Mouse (Mus musculus): ENCODE results near the gene Pcbp3. TPM values are rescaled to one million over a fixed set of nuclear protein-coding genes. Genes with fewer than 3 reads are reported as not detected.

The Pcbp3 gene
- polyA plus RNA-seq, 1 experiment from 2014 or later: 43.5 TPM

GRCm38 (mm10) chr10:76906434-76906833 is 55.3 kb downstream of the Pcbp3 start:
- H3K36me3 ChIP-seq: no peaks in the 10 kb centered on the region
- no peaks in the 10 kb centered on the region for H3K27me3 ChIP-seq (replicated peaks)
- peak overlapping the region; percentile 27; the same call in 1 of the 2 replicates for H3K27ac ChIP-seq
- peak overlapping the region; percentile 41 for H3K4me2 ChIP-seq (replicated peaks)
- WGBS: 47% methylated on average over 10 of the region's 10 CpGs
- no peak overlapping the region for H3K4me3 ChIP-seq (replicated peaks)
- peak; percentile 68 for ATAC-seq
- H3K4me1 ChIP-seq (replicated peaks): peaks cover 27% of the 10 kb centered on the region
- no peaks in the 10 kb centered on the region for H3K9me3 ChIP-seq
- H3K9ac ChIP-seq: no peak overlapping the region

GRCm38 (mm10) chr10:76905935-76906341 is 55.7 kb downstream of the Pcbp3 start:
- Histone ChIP-seq H3K27ac (peak overlapping the region; percentile 63; the same call in 1 of the 2 replicates), H3K27me3 (replicated peaks) (no peaks in the 10 kb centered on the region), H3K4me1 (replicated peaks) (peaks cover 27% of the 10 kb centered on the region), H3K4me3 (replicated peaks) (no peak overlapping the region), H3K9ac (no peak overlapping the region), H3K9me3 (no peaks in the 10 kb centered on the region), H3K36me3 (no peaks in the 10 kb centered on the region), H3K4me2 (replicated peaks) (peak overlapping the region; percentile 41)
- 39% methylated on average over 14 of the region's 14 CpGs for WGBS
- ATAC-seq: peak; percentile 72

- Histone ChIP-seq H3K4me1 (replicated peaks) (peaks cover 27% of the 10 kb centered on the region), H3K4me2 (replicated peaks) (no peak overlapping the region; the same call in 1 of the 2 replicates), H3K27ac (peak overlapping the region; percentile 77), H3K27me3 (replicated peaks) (no peaks in the 10 kb centered on the region), H3K9ac (no peak overlapping the region), H3K9me3 (no peaks in the 10 kb centered on the region), H3K4me3 (replicated peaks) (no peak overlapping the region), H3K36me3 (no peaks in the 10 kb centered on the region)
- 37% methylated on average over 3 of the region's 3 CpGs for WGBS
- no peak for ATAC-seq
These were observed 58.0 kb downstream of the Pcbp3 start for GRCm38 (mm10) chr10:76903694-76904093.

DNA sequence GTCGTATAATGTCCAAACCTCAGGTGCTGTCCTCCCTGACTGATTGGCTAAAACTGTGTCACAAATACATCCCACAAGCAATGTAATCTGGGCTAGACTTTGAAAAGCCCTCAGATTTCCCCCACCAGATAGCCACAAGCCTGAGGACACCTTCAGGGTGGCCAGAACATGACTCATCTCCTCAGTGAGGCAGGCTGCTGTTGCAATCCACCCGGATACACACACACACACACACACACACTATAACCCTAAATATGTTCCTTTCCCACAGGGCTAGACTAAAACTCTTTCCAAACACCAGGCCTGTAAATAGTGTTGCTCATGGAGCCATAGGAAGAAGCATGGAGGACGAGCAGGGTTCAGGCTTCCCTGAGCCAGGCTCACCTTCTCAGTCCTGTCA is 58.6 kb downstream of the Pcbp3 start:
- Histone ChIP-seq H3K9me3 (no peaks in the 10 kb centered on the region), H3K27ac (peak overlapping the region; percentile 77), H3K4me1 (replicated peaks) (peaks cover 27% of the 10 kb centered on the region), H3K4me2 (replicated peaks) (no peak overlapping the region), H3K4me3 (replicated peaks) (no peak overlapping the region), H3K36me3 (no peaks in the 10 kb centered on the region), H3K9ac (no peak overlapping the region), H3K27me3 (replicated peaks) (no peaks in the 10 kb centered on the region)
- ATAC-seq: 0 out of 2 replicates have a peak, but pooled peaks have one; percentile 27
- 60% methylated on average over 3 of the region's 3 CpGs for WGBS

DNA sequence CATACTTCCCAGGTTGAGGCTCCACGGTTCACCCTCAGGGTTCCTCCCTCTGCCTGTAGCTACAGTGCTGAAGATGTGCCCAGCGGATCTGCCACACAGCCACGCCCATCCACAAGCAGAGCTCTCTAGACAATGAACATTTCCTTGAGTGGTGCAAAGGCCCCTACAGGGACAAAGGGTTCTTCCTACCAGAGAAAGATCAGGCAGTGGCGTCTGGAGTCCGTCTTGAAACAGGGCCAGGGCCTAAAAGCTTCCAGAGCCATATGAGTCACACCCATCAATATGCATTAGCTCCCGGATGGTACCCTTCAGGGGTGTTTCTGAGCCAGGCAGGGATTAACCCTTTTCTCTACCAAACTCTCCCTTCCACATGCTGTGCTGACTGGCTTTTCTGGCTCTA is 59.1 kb downstream of the Pcbp3 start:
- 0 out of 2 replicates have a peak overlapping the region, but pooled peaks have one; percentile 77 for H3K27ac ChIP-seq
- peaks cover 27% of the 10 kb centered on the region for H3K4me1 ChIP-seq (replicated peaks)
- H3K9ac ChIP-seq: no peak overlapping the region
- no peaks in the 10 kb centered on the region for H3K27me3 ChIP-seq (replicated peaks)
- H3K4me3 ChIP-seq (replicated peaks): no peak overlapping the region
- peak; percentile 57 for ATAC-seq
- no peak overlapping the region for H3K4me2 ChIP-seq (replicated peaks)
- H3K36me3 ChIP-seq: no peaks in the 10 kb centered on the region
- WGBS: 15% methylated on average over 6 of the region's 6 CpGs
- H3K9me3 ChIP-seq: no peaks in the 10 kb centered on the region

- Histone ChIP-seq H3K4me3 (replicated peaks) (no peak overlapping the region), H3K4me2 (replicated peaks) (no peak overlapping the region), H3K9ac (no peak overlapping the region), H3K27ac (no peak overlapping the region), H3K36me3 (no peaks in the 10 kb centered on the region), H3K27me3 (replicated peaks) (no peaks in the 10 kb centered on the region), H3K9me3 (no peaks in the 10 kb centered on the region), H3K4me1 (replicated peaks) (peaks cover 10% of the 10 kb centered on the region)
- 88% methylated on average over 4 of the region's 4 CpGs for WGBS
- no peak for ATAC-seq
These were observed 63.3 kb downstream of the Pcbp3 start for GRCm38 (mm10) chr10:76898428-76898827.

- no peak for ATAC-seq
- H3K27me3 ChIP-seq (replicated peaks): no peaks in the 10 kb centered on the region
- no peak overlapping the region for H3K27ac ChIP-seq
- 94% methylated on average over 2 of the region's 2 CpGs for WGBS
- no peak overlapping the region for H3K4me3 ChIP-seq (replicated peaks)
- H3K4me2 ChIP-seq (replicated peaks): no peak overlapping the region
- no peaks in the 10 kb centered on the region for H3K4me1 ChIP-seq (replicated peaks)
- H3K9me3 ChIP-seq: no peaks in the 10 kb centered on the region
- H3K36me3 ChIP-seq: no peaks in the 10 kb centered on the region
- H3K9ac ChIP-seq: no peak overlapping the region
These were observed 70.2 kb downstream of the Pcbp3 start for GRCm38 (mm10) chr10:76891456-76891855.

DNA sequence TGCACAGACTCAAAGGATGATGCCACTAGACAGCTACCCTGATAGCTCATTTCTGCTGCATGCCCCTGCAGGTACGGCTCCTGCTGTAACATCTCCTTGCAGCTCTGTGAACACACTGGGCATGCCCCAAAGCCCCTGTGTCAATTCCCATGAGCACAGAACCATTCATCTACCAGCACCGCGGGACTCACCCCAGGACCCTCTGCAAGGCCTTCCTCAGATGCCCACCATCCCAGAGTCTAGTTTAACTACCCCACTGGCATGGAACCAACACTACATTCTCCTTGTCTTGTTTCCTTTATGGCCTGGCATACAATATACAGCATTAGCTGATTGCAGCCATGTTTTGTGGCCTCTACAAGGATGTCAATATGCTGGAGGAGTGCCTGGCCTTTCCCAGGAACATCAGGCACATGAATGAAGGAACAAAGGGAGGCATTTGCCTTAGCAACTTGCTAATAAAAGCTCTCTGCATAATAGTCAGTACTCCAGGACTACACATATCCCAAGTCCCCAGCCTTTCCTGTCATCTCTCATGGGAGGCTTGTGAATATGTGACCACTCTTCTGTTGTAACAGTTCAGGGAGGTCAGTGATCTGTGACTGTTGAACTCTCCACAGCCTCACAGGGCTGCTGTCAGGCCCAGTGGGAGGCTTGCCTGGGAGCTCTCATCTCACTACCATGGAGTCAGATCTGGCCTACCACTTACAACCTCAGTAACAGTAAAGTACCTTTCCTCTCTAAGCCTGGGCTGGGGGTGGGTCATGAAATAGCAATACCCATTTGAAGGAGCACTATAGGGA is 78.0 kb downstream of the Pcbp3 start:
- no peak overlapping the region for H3K4me2 ChIP-seq (replicated peaks)
- no peaks in the 10 kb centered on the region for H3K4me1 ChIP-seq (replicated peaks)
- 82% methylated on average over 3 of the region's 3 CpGs for WGBS
- H3K9ac ChIP-seq: no peak overlapping the region
- H3K4me3 ChIP-seq (replicated peaks): no peak overlapping the region
- H3K27ac ChIP-seq: no peak overlapping the region
- ATAC-seq: no peak
- H3K9me3 ChIP-seq: no peaks in the 10 kb centered on the region
- no peaks in the 10 kb centered on the region for H3K27me3 ChIP-seq (replicated peaks)
- no peaks in the 10 kb centered on the region for H3K36me3 ChIP-seq

- 74% methylated on average over 17 of the region's 17 CpGs for WGBS
- Histone ChIP-seq H3K4me2 (replicated peaks) (no peak overlapping the region), H3K9me3 (no peaks in the 10 kb centered on the region), H3K9ac (no peak overlapping the region), H3K27me3 (replicated peaks) (no peaks in the 10 kb centered on the region), H3K4me3 (replicated peaks) (no peak overlapping the region), H3K27ac (no peak overlapping the region), H3K36me3 (no peaks in the 10 kb centered on the region), H3K4me1 (replicated peaks) (no peaks in the 10 kb centered on the region)
- ATAC-seq: no peak
These were observed 78.8 kb downstream of the Pcbp3 start for GRCm38 (mm10) chr10:76882644-76883441.

DNA sequence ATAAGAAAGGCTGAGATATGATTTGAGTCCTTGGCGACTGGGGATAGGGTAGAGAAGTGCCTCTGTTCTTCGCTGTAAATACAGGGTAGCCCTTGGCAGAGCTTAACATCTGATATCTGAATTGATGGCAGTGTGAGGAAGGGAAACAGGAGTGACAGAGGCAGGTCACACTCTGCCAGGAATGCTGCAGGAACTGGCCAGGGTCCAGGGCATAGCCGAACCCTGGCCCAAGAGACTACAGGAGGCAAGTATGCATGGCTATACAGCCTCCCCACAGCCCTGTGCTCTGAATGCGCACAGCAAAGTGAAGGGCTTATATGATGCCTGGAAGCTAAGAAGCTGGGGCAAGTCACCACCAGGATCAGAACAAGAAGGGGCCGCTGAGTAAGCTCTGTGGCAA is 79.8 kb downstream of the Pcbp3 start:
- Histone ChIP-seq H3K27ac (no peak overlapping the region), H3K4me1 (replicated peaks) (no peaks in the 10 kb centered on the region), H3K36me3 (no peaks in the 10 kb centered on the region), H3K9me3 (no peaks in the 10 kb centered on the region), H3K27me3 (replicated peaks) (no peaks in the 10 kb centered on the region), H3K4me2 (replicated peaks) (no peak overlapping the region), H3K4me3 (replicated peaks) (no peak overlapping the region), H3K9ac (no peak overlapping the region)
- no peak for ATAC-seq
- WGBS: 64% methylated on average over 5 of the region's 5 CpGs

GRCm38 (mm10) chr10:76875310-76875709 is 86.4 kb downstream of the Pcbp3 start:
- Histone ChIP-seq H3K27ac (no peak overlapping the region), H3K9ac (no peak overlapping the region), H3K9me3 (no peaks in the 10 kb centered on the region), H3K36me3 (no peaks in the 10 kb centered on the region), H3K4me1 (replicated peaks) (peaks cover 16% of the 10 kb centered on the region; the same call in 1 of the 2 replicates), H3K4me3 (replicated peaks) (no peak overlapping the region), H3K27me3 (replicated peaks) (no peaks in the 10 kb centered on the region), H3K4me2 (replicated peaks) (no peak overlapping the region)
- WGBS: 56% methylated on average over 6 of the region's 6 CpGs
- no peak for ATAC-seq

DNA sequence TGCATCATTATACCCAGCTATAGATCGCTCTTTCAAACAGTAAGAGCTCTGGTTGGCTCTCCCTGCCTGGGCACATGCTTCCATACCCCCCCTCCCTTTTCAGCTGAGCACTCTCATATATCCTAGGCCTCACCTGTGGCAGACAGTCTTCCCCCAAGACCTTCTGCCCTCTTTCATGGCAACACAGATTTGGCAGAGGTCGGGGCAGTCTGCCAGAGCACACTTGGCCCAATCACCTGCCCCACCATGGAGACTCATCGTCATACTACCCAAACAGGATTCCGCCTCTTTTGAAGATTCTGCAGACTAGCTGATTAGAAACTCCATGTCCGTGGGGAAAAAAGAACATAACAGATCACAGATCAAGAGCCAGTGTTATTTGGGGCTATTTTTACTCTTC is 86.8 kb downstream of the Pcbp3 start:
- Histone ChIP-seq H3K36me3 (no peaks in the 10 kb centered on the region), H3K4me1 (replicated peaks) (peaks cover 16% of the 10 kb centered on the region; the same call in 1 of the 2 replicates), H3K4me3 (replicated peaks) (no peak overlapping the region), H3K4me2 (replicated peaks) (no peak overlapping the region), H3K9ac (no peak overlapping the region), H3K27ac (no peak overlapping the region), H3K27me3 (replicated peaks) (no peaks in the 10 kb centered on the region), H3K9me3 (no peaks in the 10 kb centered on the region)
- 76% methylated on average over 5 of the region's 5 CpGs for WGBS
- no peak for ATAC-seq
